ENCODE assay signal across 14 mouse cellular contexts in genomic region chr12:46992343-46992742, GRCm38 (mm10).
DNase-seq lines count a peak whose midpoint lies in the region; TF ChIP-seq lines count a peak whose summit lies in the region.
"Had no signal": no experiment of that assay in that cellular context is flagged by ENCODE, and none has a peak within 500 bp of the region (broad histone marks: within the 10 kb centered on the region; RNA-seq: fewer than 3 reads in every experiment).

No protein-coding gene starts in this region.

- no peaks in the 10 kb centered on the region for H3K79me2 ChIP-seq in liver, adult 2 months (ENCODE audit: control insufficient read depth, insufficient read depth, low read length)

- no peak overlapping the region for H3K9ac ChIP-seq in liver, adult 2 months (ENCODE audit: low read depth, low read length)
- H3K9ac ChIP-seq: embryonic facial prominence, embryonic 12.5 days; forebrain, embryonic 15.5 days; heart, embryonic 15.5 days had no signal

- TF ChIP-seq CTCF in liver, adult 2 months (IDR thresholded peaks at IDR 0.05; ENCODE audit: low read depth, low read length), result no peak
- TF ChIP-seq CTCF in brain, embryonic 14.5 days (IDR thresholded peaks at IDR 0.05; ENCODE audit: borderline replicate concordance, extremely low read depth, insufficient read depth, insufficient read length), result no peak

- intact Hi-C loops in heart, postnatal 10 days (cut with DNase I), result no loop called here
- intact Hi-C loops in left cerebral cortex, postnatal 14 days (cut with DNase I), result no loop called here

- H3K4me3 ChIP-seq in liver, adult 2 months (ENCODE audit: insufficient read depth, low read depth, low read length), result no peak overlapping the region
- H3K4me3 ChIP-seq: embryonic facial prominence, embryonic 12.5 days; forebrain, embryonic 15.5 days; heart, embryonic 15.5 days; myocyte had no signal

- peak; percentile 23 for DNase-seq in adrenal gland, adult 2 months
- no peak for DNase-seq in adrenal gland, adult 8-10 months
- peak; percentile 3 for DNase-seq in liver, adult 2 months (ENCODE audit: extremely low read depth, low read depth, low spot score)
- DNase-seq in liver, result no peak
- peak; percentile 23 for DNase-seq in brain, embryonic 14.5 days (ENCODE audit: low read depth)
- DNase-seq in heart, postnatal 10 days, result peak; percentile 75
- DNase-seq in left cerebral cortex, postnatal 14 days (ENCODE audit: low spot score in 2 of 2), result no peak
- no peak for DNase-seq in cerebellum, postnatal 25 days
- DNase-seq: lung, adult 18-20 months; thymus, adult 2 months had no signal

- no peaks in the 10 kb centered on the region for H3K4me1 ChIP-seq in liver, adult 2 months (ENCODE audit: control insufficient read depth, insufficient read depth, low read length)
- H3K4me1 ChIP-seq: embryonic facial prominence, embryonic 12.5 days; forebrain, embryonic 15.5 days; heart, embryonic 15.5 days had no signal

- no peak overlapping the region for H3K27ac ChIP-seq in liver, adult 2 months (replicated peaks; ENCODE audit: insufficient read depth, low read depth, low read length)
- H3K27ac ChIP-seq: embryonic facial prominence, embryonic 12.5 days; forebrain, embryonic 15.5 days; heart, embryonic 15.5 days had no signal

- no peaks in the 10 kb centered on the region; the same call in 1 of the 2 replicates for H3K27me3 ChIP-seq in liver, adult 2 months (ENCODE audit: control insufficient read depth, insufficient read depth, low read length)
- H3K27me3 ChIP-seq: embryonic facial prominence, embryonic 12.5 days; forebrain, embryonic 15.5 days; heart, embryonic 15.5 days had no signal

- no peak for TF ChIP-seq POLR2A in liver, adult 2 months (IDR thresholded peaks at IDR 0.05; ENCODE audit: extremely low read depth, insufficient read depth, low read length)
- no peak for TF ChIP-seq POLR2A in brain, embryonic 14.5 days (IDR thresholded peaks at IDR 0.05; ENCODE audit: borderline replicate concordance, extremely low read depth, insufficient read depth, insufficient read length, poor library complexity, severe bottlenecking)

- WGBS in liver, adult 2 months, result 72% methylated on average over 1 of the region's 1 CpGs

- no peaks in the 10 kb centered on the region for H3K36me3 ChIP-seq in liver, adult 2 months (ENCODE audit: control insufficient read depth, insufficient read depth, low read length)
- H3K36me3 ChIP-seq: embryonic facial prominence, embryonic 12.5 days; forebrain, embryonic 15.5 days; heart, embryonic 15.5 days had no signal

Comparison
In these comparisons a context has a peak if more than half of its experiments do, and no peak if none do; other contexts are left out.
1. DNase-seq: peak in adrenal gland, adult 2 months (single experiment), liver, adult 2 months (single experiment), brain, embryonic 14.5 days (single experiment) and heart, postnatal 10 days (2 of 2); none in adrenal gland, adult 8-10 months (single experiment), liver (single experiment), left cerebral cortex, postnatal 14 days (0 of 2) and cerebellum, postnatal 25 days (0 of 2).